Mouse (Mus musculus) embryonic facial prominence, embryonic 12.5 days (tissue): ENCODE measurements at regions not wholly inside any gene's neighbourhood (a gene's known extent, or its start where the extent isn't known, plus 50 kb on each side); places are given as distances from the start of the nearest gene placed in this dataset.

Source experiments
- ATAC-seq: fragments of 200-750 bp; cut with Nextera tagmentation; 2 replicates; pipeline ENCODE4 v1.8.0; 2017; ENCODE audit not compliant: insufficient number of reproducible peaks, insufficient read depth, low FRiP score, low TSS enrichment
- H3K27ac ChIP-seq: fragments of 300-500 bp; sonication (generic); 2 replicates; pipeline ENCODE4 v1.5.1; 2016; ENCODE audit warnings: mild to moderate bottlenecking
- H3K27me3 ChIP-seq: fragments of 300-500 bp; sonication (generic); 2 replicates; pipeline ENCODE4 v1.6.1; 2016; ENCODE audit warnings: mild to moderate bottlenecking, moderate library complexity
- H3K36me3 ChIP-seq: fragments of 300-500 bp; sonication (generic); 2 replicates; pipeline ENCODE4 v1.6.1; 2016; ENCODE audit warnings: mild to moderate bottlenecking
- H3K4me1 ChIP-seq: fragments of 300-500 bp; sonication (generic); 2 replicates; pipeline ENCODE4 v1.6.1; 2016
- H3K4me2 ChIP-seq: fragments of 300-500 bp; sonication (generic); replicated peaks from 2 replicates; pipeline ENCODE4 v1.6.1; 2016; ENCODE audit warnings: mild to moderate bottlenecking, moderate library complexity
- H3K4me3 ChIP-seq: fragments of 300-500 bp; sonication (generic); 2 replicates; pipeline ENCODE4 v1.5.1; 2016; ENCODE audit warnings: mild to moderate bottlenecking
- H3K9ac ChIP-seq: fragments of 300-500 bp; sonication (generic); 2 replicates; pipeline ENCODE4 v1.6.1; 2016; ENCODE audit warnings: mild to moderate bottlenecking, moderate library complexity
- H3K9me3 ChIP-seq: fragments of 300-500 bp; sonication (generic); 2 replicates; pipeline ENCODE4 v1.6.1; 2016; ENCODE audit warnings: mild to moderate bottlenecking, moderate library complexity
- WGBS: fragments of 180-500 bp; shearing (Covaris S2); methylation state at CpG from one replicate; pipeline ENCODE4 v1.1.7; 2016; 5-methylcytosine and 5-hydroxymethylcytosine counted together

DNA sequence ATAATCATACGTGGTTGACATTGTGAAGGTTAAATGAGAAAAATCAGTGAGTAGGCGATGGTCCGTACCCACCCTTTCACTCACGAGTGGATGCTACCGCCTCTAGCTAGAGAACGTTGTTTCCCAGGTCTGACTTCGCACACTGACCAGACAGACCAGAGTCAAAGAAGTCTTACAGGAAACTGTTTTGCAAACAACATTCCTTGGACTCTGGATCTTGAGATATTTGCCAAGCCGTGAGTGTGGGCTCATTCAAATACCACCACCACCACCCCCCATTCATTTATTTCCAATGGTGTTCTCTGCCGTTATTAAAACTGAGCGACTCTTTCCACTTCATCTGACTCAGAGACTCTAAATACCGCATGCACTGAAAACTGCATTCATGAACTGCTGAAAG is 234.2 kb downstream of the Lmo4 start:
- no peak for ATAC-seq
- H3K4me2 ChIP-seq: no peak overlapping the region
- H3K9ac ChIP-seq: no peak overlapping the region
- no peaks in the 10 kb centered on the region for H3K4me1 ChIP-seq
- no peaks in the 10 kb centered on the region for H3K27me3 ChIP-seq
- no peak overlapping the region for H3K27ac ChIP-seq
- WGBS: 86% methylated on average over 11 of the region's 11 CpGs
- H3K4me3 ChIP-seq: no peak overlapping the region
- no peaks in the 10 kb centered on the region for H3K36me3 ChIP-seq
- no peaks in the 10 kb centered on the region for H3K9me3 ChIP-seq

DNA sequence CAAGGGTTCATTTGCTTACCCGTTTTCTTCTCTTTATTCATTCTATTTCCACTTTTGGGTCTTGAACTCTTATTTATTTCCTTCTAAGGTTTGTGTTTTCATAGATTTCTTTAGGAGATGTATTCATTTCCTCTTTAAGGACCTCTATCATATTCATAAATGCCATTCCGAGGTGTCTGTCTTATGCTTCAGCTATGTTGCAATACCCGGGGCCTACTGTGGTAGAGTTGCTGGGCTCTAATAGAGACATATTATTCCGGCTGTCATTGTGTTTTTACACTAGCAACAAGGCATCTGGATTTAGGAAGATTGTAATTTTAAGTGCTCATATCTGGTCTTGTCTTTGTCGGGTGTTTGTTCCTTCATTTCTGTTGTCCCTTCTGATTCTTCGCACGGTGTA is 249.5 kb downstream of the Lmo4 start:
- Histone ChIP-seq H3K4me3 (no peak overlapping the region), H3K27me3 (no peaks in the 10 kb centered on the region), H3K9me3 (no peaks in the 10 kb centered on the region), H3K4me2 (no peak overlapping the region), H3K9ac (no peak overlapping the region), H3K4me1 (no peaks in the 10 kb centered on the region), H3K36me3 (no peaks in the 10 kb centered on the region), H3K27ac (no peak overlapping the region)
- 90% methylated on average over 7 of the region's 7 CpGs for WGBS
- no peak for ATAC-seq

DNA sequence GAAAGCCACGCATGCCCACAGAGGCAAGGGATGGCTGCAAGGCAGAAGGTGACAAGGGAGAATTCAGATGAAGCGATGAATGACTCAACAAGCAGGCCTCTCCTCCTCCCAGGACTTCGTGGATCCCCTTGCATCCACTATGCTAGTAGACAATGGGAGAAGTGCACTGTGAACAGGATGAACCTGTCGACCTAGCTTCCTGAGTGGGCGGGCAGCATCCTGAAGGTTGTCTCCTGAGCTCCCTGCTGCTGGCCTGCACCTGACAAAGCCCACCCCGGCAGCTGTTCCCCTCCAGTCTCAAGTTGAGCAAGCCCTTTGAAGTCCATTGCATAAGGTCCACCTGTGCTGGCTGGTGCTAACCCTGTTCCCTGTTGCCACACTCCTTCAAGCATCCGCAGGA is 250.2 kb downstream of the Lmo4 start:
- ATAC-seq: no peak
- no peaks in the 10 kb centered on the region for H3K36me3 ChIP-seq
- H3K27me3 ChIP-seq: no peaks in the 10 kb centered on the region
- H3K4me3 ChIP-seq: no peak overlapping the region
- no peaks in the 10 kb centered on the region for H3K4me1 ChIP-seq
- H3K9ac ChIP-seq: no peak overlapping the region
- WGBS: 77% methylated on average over 7 of the region's 7 CpGs
- no peaks in the 10 kb centered on the region for H3K9me3 ChIP-seq
- H3K4me2 ChIP-seq: no peak overlapping the region
- H3K27ac ChIP-seq: no peak overlapping the region

- Histone ChIP-seq H3K4me3 (no peak overlapping the region), H3K9me3 (no peaks in the 10 kb centered on the region), H3K4me2 (no peak overlapping the region), H3K27me3 (0 out of 2 replicates have a peak, but pooled peaks cover 2% of the 10 kb centered on the region), H3K36me3 (no peaks in the 10 kb centered on the region), H3K4me1 (peaks cover 4% of the 10 kb centered on the region; the same call in 1 of the 2 replicates), H3K9ac (no peak overlapping the region), H3K27ac (no peak overlapping the region)
- no peak for ATAC-seq
- WGBS: 61% methylated on average over 8 of the region's 8 CpGs
Observed at GRCm38 (mm10) chr3:143952289-143952688, 252.7 kb downstream of the Lmo4 start.

DNA sequence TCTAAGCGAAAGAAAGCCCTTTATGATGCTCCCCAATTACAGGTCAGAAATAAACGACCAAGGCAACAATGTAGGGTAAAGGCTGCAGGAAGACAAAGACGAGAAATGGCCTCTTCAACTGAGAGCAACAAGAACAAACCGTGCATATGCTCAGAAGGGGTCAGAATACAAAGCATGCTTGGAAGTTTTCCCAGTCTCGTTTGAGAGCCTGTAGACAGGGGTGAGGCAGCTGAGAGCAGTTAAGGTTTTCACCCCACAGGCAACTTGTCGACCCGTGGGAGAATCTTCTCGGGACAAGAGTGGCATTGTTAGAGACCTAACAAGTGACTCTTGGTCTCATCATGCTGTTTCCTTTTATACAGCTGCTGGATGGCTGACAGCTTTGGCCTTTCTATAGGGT is 255.4 kb downstream of the Lmo4 start:
- 0 out of 2 replicates have a peak, but pooled peaks cover 2% of the 10 kb centered on the region for H3K27me3 ChIP-seq
- H3K36me3 ChIP-seq: no peaks in the 10 kb centered on the region
- H3K9ac ChIP-seq: no peak overlapping the region
- no peak overlapping the region for H3K4me2 ChIP-seq
- no peaks in the 10 kb centered on the region for H3K9me3 ChIP-seq
- ATAC-seq: no peak
- no peak overlapping the region for H3K4me3 ChIP-seq
- WGBS: 25% methylated on average over 8 of the region's 8 CpGs
- H3K4me1 ChIP-seq: peaks cover 4% of the 10 kb centered on the region; the same call in 1 of the 2 replicates
- H3K27ac ChIP-seq: no peak overlapping the region

DNA sequence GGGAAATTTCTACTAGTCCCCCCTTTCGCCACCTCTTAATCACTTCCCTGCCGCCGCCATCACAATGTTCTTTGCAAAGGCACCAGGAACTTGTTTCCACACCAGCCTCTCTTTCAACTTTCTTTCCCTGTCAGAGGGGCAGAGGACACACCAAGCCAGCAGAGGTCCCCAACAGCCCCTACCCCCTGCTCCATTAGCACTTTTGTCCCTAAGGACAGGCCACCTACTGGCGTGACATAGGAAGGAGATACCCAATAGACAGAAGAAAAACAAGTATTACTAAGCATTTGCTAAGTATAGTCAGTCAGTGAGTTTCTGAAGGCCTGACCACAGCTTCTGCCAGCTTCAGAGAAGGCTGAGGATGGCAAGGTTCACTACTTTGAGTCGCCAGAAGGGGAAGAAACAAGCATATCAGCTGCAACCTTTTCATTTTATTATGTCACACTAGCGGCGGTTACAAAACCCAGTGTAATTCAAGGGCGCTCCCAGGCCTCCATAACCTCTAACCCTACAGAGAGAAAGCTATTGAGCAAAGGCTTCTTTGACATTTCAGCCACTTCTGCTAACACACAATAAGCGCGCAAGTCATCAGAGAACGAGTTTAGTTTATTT is 255.9 kb downstream of the Lmo4 start:
- H3K9me3 ChIP-seq: no peaks in the 10 kb centered on the region
- no peak overlapping the region for H3K4me2 ChIP-seq
- no peak overlapping the region for H3K4me3 ChIP-seq
- H3K9ac ChIP-seq: no peak overlapping the region
- H3K27me3 ChIP-seq: 0 out of 2 replicates have a peak, but pooled peaks cover 2% of the 10 kb centered on the region
- no peaks in the 10 kb centered on the region for H3K36me3 ChIP-seq
- WGBS: 55% methylated on average over 11 of the region's 11 CpGs
- peaks cover 4% of the 10 kb centered on the region; the same call in 1 of the 2 replicates for H3K4me1 ChIP-seq
- ATAC-seq: no peak
- H3K27ac ChIP-seq: no peak overlapping the region

DNA sequence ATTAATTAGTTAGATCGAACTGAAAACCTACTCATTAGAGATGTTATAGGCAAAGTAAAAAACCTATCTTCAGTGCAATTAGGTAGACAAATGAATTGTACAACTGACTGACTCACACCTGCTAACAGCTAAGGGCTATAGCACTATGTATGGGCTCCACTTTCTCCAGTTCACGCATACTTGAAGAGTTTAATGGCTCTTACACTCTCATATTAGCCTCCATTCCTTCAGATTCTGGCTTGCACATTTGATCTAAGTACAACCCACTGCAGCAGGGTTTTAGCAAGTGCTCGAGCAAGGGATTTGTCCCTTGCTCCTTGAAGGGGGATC is 257.1 kb downstream of the Lmo4 start:
- H3K9ac ChIP-seq: no peak overlapping the region
- 70% methylated on average over 3 of the region's 3 CpGs for WGBS
- H3K27me3 ChIP-seq: 0 out of 2 replicates have a peak, but pooled peaks cover 2% of the 10 kb centered on the region
- peaks cover 4% of the 10 kb centered on the region; the same call in 1 of the 2 replicates for H3K4me1 ChIP-seq
- no peaks in the 10 kb centered on the region for H3K9me3 ChIP-seq
- no peaks in the 10 kb centered on the region for H3K36me3 ChIP-seq
- H3K4me3 ChIP-seq: no peak overlapping the region
- no peak overlapping the region for H3K27ac ChIP-seq
- H3K4me2 ChIP-seq: no peak overlapping the region
- ATAC-seq: no peak

- H3K4me3 ChIP-seq: no peak overlapping the region
- 37% methylated on average over 11 of the region's 11 CpGs for WGBS
- no peak overlapping the region for H3K9ac ChIP-seq
- H3K4me1 ChIP-seq: peaks cover 4% of the 10 kb centered on the region; the same call in 1 of the 2 replicates
- no peaks in the 10 kb centered on the region for H3K36me3 ChIP-seq
- H3K4me2 ChIP-seq: no peak overlapping the region; the same call in 1 of the 2 replicates
- H3K27ac ChIP-seq: no peak overlapping the region
- no peaks in the 10 kb centered on the region for H3K9me3 ChIP-seq
- H3K27me3 ChIP-seq: 0 out of 2 replicates have a peak, but pooled peaks cover 2% of the 10 kb centered on the region
- ATAC-seq: no peak
Observed at GRCm38 (mm10) chr3:143947079-143947937, 257.7 kb downstream of the Lmo4 start.

- ATAC-seq: peak; percentile 72; the same call in 1 of the 2 replicates
- Histone ChIP-seq H3K4me2 (no peak overlapping the region), H3K36me3 (no peaks in the 10 kb centered on the region), H3K4me3 (no peak overlapping the region), H3K9me3 (no peaks in the 10 kb centered on the region), H3K4me1 (no peaks in the 10 kb centered on the region), H3K9ac (no peak overlapping the region), H3K27me3 (no peaks in the 10 kb centered on the region), H3K27ac (no peak overlapping the region)
- WGBS: 87% methylated on average over 3 of the region's 3 CpGs
Observed at GRCm38 (mm10) chr3:143939068-143939709, 265.8 kb downstream of the Lmo4 start.

GRCm38 (mm10) chr3:143925322-143925721 is 279.7 kb downstream of the Lmo4 start:
- no peaks in the 10 kb centered on the region for H3K9me3 ChIP-seq
- no peak overlapping the region for H3K4me2 ChIP-seq
- WGBS: 62% methylated on average over 6 of the region's 6 CpGs
- no peaks in the 10 kb centered on the region for H3K27me3 ChIP-seq
- H3K27ac ChIP-seq: no peak overlapping the region
- ATAC-seq: no peak
- H3K9ac ChIP-seq: no peak overlapping the region
- H3K36me3 ChIP-seq: no peaks in the 10 kb centered on the region
- no peak overlapping the region for H3K4me3 ChIP-seq
- H3K4me1 ChIP-seq: no peaks in the 10 kb centered on the region

DNA sequence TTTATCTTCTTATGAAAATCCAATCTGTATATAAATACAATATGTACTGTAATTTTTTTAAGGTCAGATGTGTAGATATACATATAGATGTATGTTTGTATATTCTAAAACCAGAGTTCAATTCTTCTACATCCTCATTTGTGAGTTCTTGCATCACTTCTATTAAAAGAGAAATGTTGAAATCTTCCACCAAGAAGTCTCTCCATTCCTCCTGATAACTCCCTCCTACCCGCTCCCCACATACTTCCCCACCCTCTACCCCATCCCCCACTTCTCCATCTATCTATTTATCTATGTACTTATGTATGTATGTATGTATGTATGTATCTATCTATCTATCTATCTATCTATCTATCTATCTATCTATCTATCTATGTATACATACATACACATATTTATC is 285.3 kb downstream of the Lmo4 start:
- WGBS: 86% methylated on average over 1 of the region's 1 CpGs

More for the DNA sequence above, 285.3 kb downstream of the Lmo4 start:
- no peak overlapping the region for H3K27ac ChIP-seq
- ATAC-seq: no peak
- H3K9ac ChIP-seq: no peak overlapping the region
- no peaks in the 10 kb centered on the region for H3K27me3 ChIP-seq
- no peaks in the 10 kb centered on the region for H3K36me3 ChIP-seq
- H3K9me3 ChIP-seq: no peaks in the 10 kb centered on the region
- H3K4me1 ChIP-seq: 0 out of 2 replicates have a peak, but pooled peaks cover 4% of the 10 kb centered on the region
- no peak overlapping the region for H3K4me2 ChIP-seq
- no peak overlapping the region for H3K4me3 ChIP-seq
